Mouse (Mus musculus): ENCODE data around the gene Phf10. TPM values are rescaled to one million over a fixed set of nuclear protein-coding genes. Genes with fewer than 3 reads are reported as not detected.
"Not testable (repeated sequence)": the region's sequence is repeated elsewhere in the genome, so short reads cannot be mapped to it uniquely, and the experiment has no call there.

Gene Phf10
- polyA plus RNA-seq, 2 experiments, result 51.4 to 114 TPM

DNA sequence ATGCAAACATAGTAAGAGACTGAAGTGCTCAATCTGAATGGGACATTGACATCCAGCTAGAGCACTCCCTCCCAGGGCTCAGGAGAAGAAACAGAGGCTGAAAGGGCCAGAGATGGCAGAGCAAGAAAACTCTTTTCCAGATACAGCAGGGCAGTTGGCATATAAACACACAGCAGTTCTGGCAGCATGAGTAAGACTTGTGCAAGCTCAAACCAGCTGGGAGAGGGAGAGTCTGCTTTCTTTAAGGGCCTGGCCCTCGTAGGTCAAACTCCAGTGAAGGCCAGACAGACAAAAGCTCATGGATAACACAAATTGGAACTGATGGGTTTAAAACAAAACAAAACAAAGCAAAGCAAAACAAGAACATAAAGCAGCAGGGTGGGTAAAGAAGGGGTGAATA, 54.5 kb downstream of the Phf10 start:
- no peak overlapping the region for H3K4me2 ChIP-seq (replicated peaks; ENCODE audit: low read depth, low read length, severe bottlenecking)
- no peaks in the 10 kb centered on the region for H3K36me3 ChIP-seq (ENCODE audit: control insufficient read depth, insufficient read depth, low read length)
- 31% methylated on average over 1 of the region's 1 CpGs for WGBS
- H3K9ac ChIP-seq (ENCODE audit: low read depth, low read length, severe bottlenecking), result no peak overlapping the region
- no peak for ATAC-seq (ENCODE audit: low FRiP score, low read depth)
- DNase-seq (ENCODE audit: low spot score), result no peak
- H3K27me3 ChIP-seq (ENCODE audit: control insufficient read depth, insufficient read depth, low read length), result no peaks in the 10 kb centered on the region
- no peak overlapping the region for H3K4me3 ChIP-seq (replicated peaks; ENCODE audit: low read length)
- 0 out of 2 replicates have a peak, but pooled peaks cover 3% of the 10 kb centered on the region for H3K4me1 ChIP-seq (ENCODE audit: control insufficient read depth, insufficient read depth, low read length)
- no peaks in the 10 kb centered on the region for H3K9me3 ChIP-seq (ENCODE audit: control insufficient read depth, low read length)
- no peak for TF ChIP-seq POLR2A (IDR thresholded peaks at IDR 0.05; ENCODE audit: borderline replicate concordance, extremely low read depth, insufficient read depth, insufficient read length)
- no peak overlapping the region for H3K27ac ChIP-seq (replicated peaks; ENCODE audit: low read depth, low read length)

- TF ChIP-seq POLR2A (IDR thresholded peaks at IDR 0.05; ENCODE audit: borderline replicate concordance, extremely low read depth, insufficient read depth, insufficient read length), result no peak
- WGBS, result 54% methylated on average over 7 of the region's 7 CpGs
- H3K4me3 ChIP-seq (replicated peaks; ENCODE audit: low read length), result no peak overlapping the region
- DNase-seq (ENCODE audit: low spot score) (peak; percentile 84), ATAC-seq (ENCODE audit: low FRiP score, low read depth) (peak; percentile 63; the same call in 1 of the 2 replicates)
- no peak overlapping the region for H3K27ac ChIP-seq (replicated peaks; ENCODE audit: low read depth, low read length)
- H3K4me1 ChIP-seq (ENCODE audit: control insufficient read depth, insufficient read depth, low read length), result 0 out of 2 replicates have a peak, but pooled peaks cover 3% of the 10 kb centered on the region
- H3K9ac ChIP-seq (ENCODE audit: low read depth, low read length, severe bottlenecking), result no peak overlapping the region
- H3K9me3 ChIP-seq (ENCODE audit: control insufficient read depth, low read length), result no peaks in the 10 kb centered on the region
- H3K4me2 ChIP-seq (replicated peaks; ENCODE audit: low read depth, low read length, severe bottlenecking), result no peak overlapping the region
- H3K36me3 ChIP-seq (ENCODE audit: control insufficient read depth, insufficient read depth, low read length), result no peaks in the 10 kb centered on the region
- H3K27me3 ChIP-seq (ENCODE audit: control insufficient read depth, insufficient read depth, low read length), result no peaks in the 10 kb centered on the region
Measured at GRCm38 (mm10) chr17:14904637-14905265, 56.3 kb downstream of the Phf10 start.

GRCm38 (mm10) chr17:14904206-14904605, 56.9 kb downstream of the Phf10 start:
- no peaks in the 10 kb centered on the region for H3K36me3 ChIP-seq (ENCODE audit: control insufficient read depth, insufficient read depth, low read length)
- no peak overlapping the region for H3K4me3 ChIP-seq (replicated peaks; ENCODE audit: low read length)
- DNase-seq (ENCODE audit: low spot score) (no peak), ATAC-seq (ENCODE audit: low FRiP score, low read depth) (no peak)
- H3K27ac ChIP-seq (replicated peaks; ENCODE audit: low read depth, low read length), result no peak overlapping the region
- H3K9ac ChIP-seq (ENCODE audit: low read depth, low read length, severe bottlenecking), result no peak overlapping the region
- no peaks in the 10 kb centered on the region for H3K9me3 ChIP-seq (ENCODE audit: control insufficient read depth, low read length)
- H3K27me3 ChIP-seq (ENCODE audit: control insufficient read depth, insufficient read depth, low read length), result no peaks in the 10 kb centered on the region
- 0 out of 2 replicates have a peak, but pooled peaks cover 3% of the 10 kb centered on the region for H3K4me1 ChIP-seq (ENCODE audit: control insufficient read depth, insufficient read depth, low read length)
- TF ChIP-seq POLR2A (IDR thresholded peaks at IDR 0.05; ENCODE audit: borderline replicate concordance, extremely low read depth, insufficient read depth, insufficient read length), result no peak
- WGBS, result 85% methylated on average over 6 of the region's 6 CpGs
- H3K4me2 ChIP-seq (replicated peaks; ENCODE audit: low read depth, low read length, severe bottlenecking), result no peak overlapping the region

DNA sequence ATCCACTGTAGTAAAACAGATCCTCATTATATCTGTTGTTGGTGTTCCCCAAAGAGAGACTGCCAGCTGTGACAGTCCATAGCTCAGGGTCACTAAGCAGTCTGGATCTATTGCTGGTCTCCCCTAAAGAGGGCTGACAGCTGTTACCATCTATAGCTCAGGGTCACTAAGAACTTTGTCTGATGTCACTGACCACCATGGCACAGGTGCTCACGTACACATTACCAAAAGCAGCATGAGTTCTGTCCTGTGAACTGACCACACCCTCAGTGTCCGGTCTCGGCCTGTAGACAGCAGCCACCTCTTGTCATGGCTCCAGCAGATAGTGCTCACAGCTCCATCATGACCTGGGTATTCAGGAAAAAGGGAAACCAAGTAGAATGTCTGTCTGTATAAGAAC, 57.9 kb downstream of the Phf10 start:
- H3K4me3 ChIP-seq (replicated peaks; ENCODE audit: low read length), result no peak overlapping the region
- H3K36me3 ChIP-seq (ENCODE audit: control insufficient read depth, insufficient read depth, low read length), result no peaks in the 10 kb centered on the region
- 87% methylated on average over 3 of the region's 3 CpGs for WGBS
- no peaks in the 10 kb centered on the region for H3K9me3 ChIP-seq (ENCODE audit: control insufficient read depth, low read length)
- 0 out of 2 replicates have a peak, but pooled peaks cover 3% of the 10 kb centered on the region for H3K4me1 ChIP-seq (ENCODE audit: control insufficient read depth, insufficient read depth, low read length)
- H3K27me3 ChIP-seq (ENCODE audit: control insufficient read depth, insufficient read depth, low read length), result no peaks in the 10 kb centered on the region
- H3K9ac ChIP-seq (ENCODE audit: low read depth, low read length, severe bottlenecking), result no peak overlapping the region
- H3K4me2 ChIP-seq (replicated peaks; ENCODE audit: low read depth, low read length, severe bottlenecking), result no peak overlapping the region
- no peak for DNase-seq (ENCODE audit: low spot score)
- no peak for TF ChIP-seq POLR2A (IDR thresholded peaks at IDR 0.05; ENCODE audit: borderline replicate concordance, extremely low read depth, insufficient read depth, insufficient read length)
- no peak overlapping the region for H3K27ac ChIP-seq (replicated peaks; ENCODE audit: low read depth, low read length)
- no peak for ATAC-seq (ENCODE audit: low FRiP score, low read depth)

GRCm38 (mm10) chr17:14898972-14899371, 62.1 kb downstream of the Phf10 start:
- WGBS, result 82% methylated on average over 1 of the region's 1 CpGs
- no peaks in the 10 kb centered on the region for H3K36me3 ChIP-seq (ENCODE audit: control insufficient read depth, insufficient read depth, low read length)

GRCm38 (mm10) chr17:14895058-14895457, 66.0 kb downstream of the Phf10 start:
- H3K27me3 ChIP-seq (ENCODE audit: control insufficient read depth, insufficient read depth, low read length); H3K4me2 ChIP-seq (replicated peaks; ENCODE audit: low read depth, low read length, severe bottlenecking); DNase-seq (ENCODE audit: low spot score); H3K9me3 ChIP-seq (ENCODE audit: control insufficient read depth, low read length); H3K4me1 ChIP-seq (ENCODE audit: control insufficient read depth, insufficient read depth, low read length); ATAC-seq (ENCODE audit: low FRiP score, low read depth); H3K9ac ChIP-seq (ENCODE audit: low read depth, low read length, severe bottlenecking); H3K4me3 ChIP-seq (replicated peaks; ENCODE audit: low read length); H3K36me3 ChIP-seq (ENCODE audit: control insufficient read depth, insufficient read depth, low read length); H3K27ac ChIP-seq (replicated peaks; ENCODE audit: low read depth, low read length): not testable (repeated sequence)

More at GRCm38 (mm10) chr17:14898972-14899371, 62.1 kb downstream of the Phf10 start:
- no peak overlapping the region for H3K9ac ChIP-seq (ENCODE audit: low read depth, low read length, severe bottlenecking)
- ATAC-seq (ENCODE audit: low FRiP score, low read depth) (no peak), DNase-seq (ENCODE audit: low spot score) (no peak)
- H3K27ac ChIP-seq (replicated peaks; ENCODE audit: low read depth, low read length), result no peak overlapping the region
- no peak for TF ChIP-seq POLR2A (IDR thresholded peaks at IDR 0.05; ENCODE audit: borderline replicate concordance, extremely low read depth, insufficient read depth, insufficient read length)
- no peaks in the 10 kb centered on the region for H3K4me1 ChIP-seq (ENCODE audit: control insufficient read depth, insufficient read depth, low read length)
- no peak overlapping the region for H3K4me3 ChIP-seq (replicated peaks; ENCODE audit: low read length)
- no peaks in the 10 kb centered on the region for H3K27me3 ChIP-seq (ENCODE audit: control insufficient read depth, insufficient read depth, low read length)
- no peak overlapping the region for H3K4me2 ChIP-seq (replicated peaks; ENCODE audit: low read depth, low read length, severe bottlenecking)
- no peaks in the 10 kb centered on the region for H3K9me3 ChIP-seq (ENCODE audit: control insufficient read depth, low read length)

Other genes starting within 250 kb of the Phf10 start
- 1.9 and 3.0 TPM in 2 replicates for gene Wdr27, start 18.1 kb downstream of the Phf10 start, polyA plus RNA-seq (2012; rRNA removed)
- 6.0 and 7.6 TPM in 2 replicates for gene Wdr27, start 18.1 kb downstream of the Phf10 start, polyA plus RNA-seq (2014; fragmentation: Nextera tagmentation; extraction: Ambion mirVana)
- 26.2 and 28.3 TPM in 2 replicates for gene 1600012H06Rik, start 18.1 kb downstream of the Phf10 start, polyA plus RNA-seq (2012; rRNA removed)
- 37.5 and 39.7 TPM in 2 replicates for gene 1600012H06Rik, start 18.1 kb downstream of the Phf10 start, polyA plus RNA-seq (2014; fragmentation: Nextera tagmentation; extraction: Ambion mirVana)
- 20.4 and 21.4 TPM in 2 replicates for gene 9030025P20Rik, start 17.2 kb upstream of the Phf10 start, polyA plus RNA-seq (2012; rRNA removed)
- 5.1 and 6.8 TPM in 2 replicates for gene 9030025P20Rik, start 17.2 kb upstream of the Phf10 start, polyA plus RNA-seq (2014; fragmentation: Nextera tagmentation; extraction: Ambion mirVana)
- 0.54 TPM in 1 of 2 replicates, not detected in the other for gene Gm3417, start 17.5 kb upstream of the Phf10 start, polyA plus RNA-seq (2012; rRNA removed)
- not detected in 2 replicates for gene Gm3417, start 17.5 kb upstream of the Phf10 start, polyA plus RNA-seq (2014; fragmentation: Nextera tagmentation; extraction: Ambion mirVana)
- 4.3 and 5.3 TPM in 2 replicates for gene Gm3435, start 48.9 kb upstream of the Phf10 start, polyA plus RNA-seq (2012; rRNA removed)
- gene Gm3435, start 48.9 kb upstream of the Phf10 start, polyA plus RNA-seq (2014; fragmentation: Nextera tagmentation; extraction: Ambion mirVana), result 3.2 and 4.6 TPM in 2 replicates
- gene Ermard, start 79.9 kb upstream of the Phf10 start, polyA plus RNA-seq (2012; rRNA removed), result 89.0 and 93.8 TPM in 2 replicates
- gene Ermard, start 79.9 kb upstream of the Phf10 start, polyA plus RNA-seq (2014; fragmentation: Nextera tagmentation; extraction: Ambion mirVana), result 59.9 and 79.9 TPM in 2 replicates
- gene Tcte3, start 80.2 kb upstream of the Phf10 start, polyA plus RNA-seq (2012; rRNA removed), result 0.10 TPM in 1 of 2 replicates, not detected in the other
- gene Tcte3, start 80.2 kb upstream of the Phf10 start, polyA plus RNA-seq (2014; fragmentation: Nextera tagmentation; extraction: Ambion mirVana), result 1.3 TPM in 1 of 2 replicates, not detected in the other
- 1.00 and 2.6 TPM in 2 replicates for gene Gm3448, start 80.3 kb upstream of the Phf10 start, polyA plus RNA-seq (2012; rRNA removed)
- 2.1 and 2.7 TPM in 2 replicates for gene Gm3448, start 80.3 kb upstream of the Phf10 start, polyA plus RNA-seq (2014; fragmentation: Nextera tagmentation; extraction: Ambion mirVana)